Mouse (Mus musculus) forebrain, embryonic 16.5 days (tissue): ENCODE results near the gene Shroom3. TPM values are rescaled to one million over a fixed set of nuclear protein-coding genes. Genes with fewer than 3 reads are reported as not detected.

Experiments used
- ATAC-seq: fragments of 200-750 bp; cut with Nextera tagmentation; 2 replicates; pipeline ENCODE4 v1.8.0; 2017; ENCODE audit warnings: mild to moderate bottlenecking, moderate library complexity
- H3K27ac ChIP-seq: fragments of 300-500 bp; sonication (generic); 2 replicates; pipeline ENCODE4 v1.5.1; 2014; ENCODE audit warnings: low read length, control low read depth
- H3K27me3 ChIP-seq: fragments of 300-500 bp; sonication (generic); replicated peaks from 2 replicates; pipeline ENCODE4 v1.6.1; 2014; ENCODE audit warnings: low read length; ENCODE audit not compliant: control insufficient read depth, insufficient read depth
- H3K36me3 ChIP-seq: fragments of 300-500 bp; sonication (generic); 2 replicates; pipeline ENCODE4 v1.6.1; 2014; ENCODE audit not compliant: control insufficient read depth, insufficient read depth
- H3K4me1 ChIP-seq: fragments of 300-500 bp; sonication (generic); replicated peaks from 2 replicates; pipeline ENCODE4 v1.6.1; 2014; ENCODE audit warnings: low read length; ENCODE audit not compliant: control insufficient read depth, insufficient read depth
- H3K4me2 ChIP-seq: fragments of 300-500 bp; sonication (generic); 2 replicates; pipeline ENCODE4 v1.6.1; 2014; ENCODE audit warnings: mild to moderate bottlenecking, low read length, control low read depth
- H3K4me3 ChIP-seq: fragments of 300-500 bp; sonication (generic); replicated peaks from 2 replicates; pipeline ENCODE4 v1.5.1; 2014; ENCODE audit warnings: mild to moderate bottlenecking, low read length, control low read depth
- H3K9ac ChIP-seq: fragments of 300-500 bp; sonication (generic); replicated peaks from 2 replicates; pipeline ENCODE4 v1.6.1; 2014; ENCODE audit warnings: low read depth, low read length, control low read depth
- H3K9me3 ChIP-seq: fragments of 300-500 bp; sonication (generic); 2 replicates; pipeline ENCODE4 v1.6.1; 2016; ENCODE audit warnings: low read length; ENCODE audit not compliant: control insufficient read depth
- WGBS: fragments of 180-500 bp; shearing (Covaris S2); extraction: QIAGEN DNeasy Blood & Tissue Kit; methylation state at CpG from one replicate; pipeline ENCODE4 v1.1.7; 2014; 5-methylcytosine and 5-hydroxymethylcytosine counted together
- polyA plus RNA-seq: library from polyadenylated mRNA; unstranded; fragments of >200 nt; fragmentation: Nextera tagmentation; extraction: Ambion mirVana; gene quantifications from 2 replicates; pipeline ENCODE4 v1.2.1, GENCODE M21; 2015

Shroom3 gene
- polyA plus RNA-seq, 1 experiment from 2014 or later, result 1.4 TPM

- peak overlapping the region; percentile 55 for H3K4me3 ChIP-seq
- peaks cover 6% of the 10 kb centered on the region for H3K4me1 ChIP-seq
- no peaks in the 10 kb centered on the region for H3K36me3 ChIP-seq
- H3K9me3 ChIP-seq, result no peaks in the 10 kb centered on the region
- no peak overlapping the region for H3K27ac ChIP-seq
- peak overlapping the region; percentile 51 for H3K9ac ChIP-seq
- H3K27me3 ChIP-seq, result no peaks in the 10 kb centered on the region
- H3K4me2 ChIP-seq, result peak overlapping the region; percentile 72
- WGBS, result 2% methylated on average over 9 of the region's 9 CpGs
- ATAC-seq, result no peak
These were observed 7.7 kb upstream of the Shroom3 start for GRCm38 (mm10) chr5:92675574-92675920.

DNA sequence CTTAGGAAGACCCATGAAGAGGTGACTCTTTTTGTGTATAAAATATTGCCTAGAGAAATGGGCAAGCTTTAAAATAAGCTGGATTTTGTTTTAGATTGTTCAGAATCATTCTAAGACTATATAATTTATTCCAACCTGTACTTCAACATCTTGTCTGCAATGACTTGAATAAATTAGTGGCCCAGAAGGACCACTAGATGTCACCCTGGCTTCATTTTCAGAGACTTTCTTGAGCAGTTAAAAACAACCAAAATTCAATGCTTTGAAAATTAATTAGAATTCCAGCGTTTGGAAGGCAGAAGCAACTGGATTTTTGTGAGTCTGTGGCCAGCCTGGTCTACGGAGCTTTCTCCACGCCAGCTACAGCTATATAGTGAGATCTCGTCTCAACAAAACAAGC, 3.8 kb upstream of the Shroom3 start:
- Histone ChIP-seq H3K36me3 (no peaks in the 10 kb centered on the region), H3K9ac (no peak overlapping the region), H3K27ac (no peak overlapping the region), H3K9me3 (no peaks in the 10 kb centered on the region), H3K4me3 (no peak overlapping the region), H3K27me3 (no peaks in the 10 kb centered on the region), H3K4me1 (peaks cover 9% of the 10 kb centered on the region), H3K4me2 (no peak overlapping the region)
- WGBS, result 22% methylated on average over 4 of the region's 4 CpGs
- ATAC-seq, result peak; percentile 22; the same call in 1 of the 2 replicates

DNA sequence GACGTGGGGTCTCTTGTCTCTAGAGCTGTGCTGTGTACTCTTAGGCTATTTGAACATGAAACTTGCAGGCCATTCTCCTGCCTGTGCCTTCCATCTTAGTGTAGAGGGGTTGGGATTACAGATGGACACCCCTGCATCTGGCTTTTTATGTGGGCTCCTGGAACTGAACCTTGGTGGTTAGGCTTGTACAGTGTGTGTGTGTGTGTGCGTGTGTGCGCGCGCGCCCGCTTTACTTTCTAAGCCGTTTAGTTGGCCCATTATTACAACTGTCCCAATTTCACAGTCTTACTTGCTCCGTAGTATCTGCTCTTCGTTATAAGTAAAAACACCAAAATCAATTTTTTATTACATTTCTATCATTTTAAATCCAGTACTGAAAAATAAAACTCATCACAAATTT, 1.4 kb upstream of the Shroom3 start:
- Histone ChIP-seq H3K4me3 (no peak overlapping the region), H3K9ac (no peak overlapping the region), H3K27ac (no peak overlapping the region), H3K36me3 (no peaks in the 10 kb centered on the region), H3K4me1 (peaks cover 3% of the 10 kb centered on the region), H3K27me3 (no peaks in the 10 kb centered on the region), H3K4me2 (no peak overlapping the region), H3K9me3 (no peaks in the 10 kb centered on the region)
- WGBS, result 77% methylated on average over 10 of the region's 10 CpGs
- no peak for ATAC-seq

- peak overlapping the region; percentile 68 for H3K27ac ChIP-seq
- no peaks in the 10 kb centered on the region for H3K27me3 ChIP-seq
- H3K4me1 ChIP-seq, result peaks cover 3% of the 10 kb centered on the region
- peak; percentile 67 for ATAC-seq
- H3K4me3 ChIP-seq, result peak overlapping the region; percentile 61
- H3K36me3 ChIP-seq, result no peaks in the 10 kb centered on the region
- no peaks in the 10 kb centered on the region for H3K9me3 ChIP-seq
- WGBS, result under 1% methylated on average over 39 of the region's 39 CpGs
- H3K4me2 ChIP-seq, result peak overlapping the region; percentile 88
- peak overlapping the region; percentile 65 for H3K9ac ChIP-seq
These were observed 450 bp upstream of the Shroom3 start for GRCm38 (mm10) chr5:92682621-92683348.

GRCm38 (mm10) chr5:92683871-92684475, 738 bp downstream of the Shroom3 start:
- peak overlapping the region; percentile 88 for H3K4me2 ChIP-seq
- no peak overlapping the region for H3K9ac ChIP-seq
- WGBS, result 10% methylated on average over 9 of the region's 9 CpGs

DNA sequence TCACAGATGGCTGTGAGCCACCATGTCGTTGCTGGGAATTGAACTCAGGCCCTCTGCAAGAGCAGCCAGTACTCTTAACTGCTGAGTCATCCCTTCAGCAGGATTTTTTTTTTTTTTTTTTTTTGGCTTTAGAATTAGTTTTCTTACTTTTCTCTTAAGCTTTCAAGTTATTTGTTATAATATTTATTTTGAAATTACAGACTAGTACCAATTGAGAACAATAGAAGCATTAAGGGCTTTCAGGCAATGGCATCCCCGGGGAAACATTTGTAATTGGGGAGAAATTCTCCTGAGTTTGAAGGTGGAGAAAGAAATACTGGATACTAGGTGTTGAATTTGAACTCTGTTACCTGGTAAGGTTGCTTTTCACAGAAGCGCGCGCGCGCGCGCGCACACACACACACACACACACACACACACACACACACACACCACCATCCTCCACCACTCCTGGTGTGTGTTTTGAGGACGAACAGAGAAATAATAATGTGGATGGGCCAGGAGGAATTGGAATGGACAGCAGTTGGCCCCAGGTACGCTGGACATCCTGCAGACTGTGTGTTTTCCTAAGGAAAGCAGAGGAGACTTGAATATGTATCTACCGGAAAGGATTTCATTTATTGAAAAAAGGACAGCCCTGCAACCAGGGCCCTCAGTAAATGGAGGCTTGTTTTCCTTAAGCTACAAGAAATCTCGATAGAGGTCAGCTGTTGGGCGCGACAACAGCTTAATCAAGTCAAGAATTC, 1.7 kb downstream of the Shroom3 start:
- no peaks in the 10 kb centered on the region for H3K9me3 ChIP-seq
- no peaks in the 10 kb centered on the region for H3K27me3 ChIP-seq
- no peak overlapping the region for H3K4me3 ChIP-seq
- no peak overlapping the region for H3K27ac ChIP-seq
- H3K4me1 ChIP-seq, result peaks cover 3% of the 10 kb centered on the region
- H3K9ac ChIP-seq, result no peak overlapping the region
- no peaks in the 10 kb centered on the region for H3K36me3 ChIP-seq
- 84% methylated on average over 16 of the region's 16 CpGs for WGBS
- H3K4me2 ChIP-seq, result no peak overlapping the region
- ATAC-seq, result no peak

More at GRCm38 (mm10) chr5:92683871-92684475, 738 bp downstream of the Shroom3 start:
- Histone ChIP-seq H3K9me3 (no peaks in the 10 kb centered on the region), H3K27me3 (no peaks in the 10 kb centered on the region), H3K4me3 (peak overlapping the region; percentile 61), H3K36me3 (no peaks in the 10 kb centered on the region), H3K27ac (no peak overlapping the region), H3K4me1 (peaks cover 3% of the 10 kb centered on the region)
- ATAC-seq, result no peak

DNA sequence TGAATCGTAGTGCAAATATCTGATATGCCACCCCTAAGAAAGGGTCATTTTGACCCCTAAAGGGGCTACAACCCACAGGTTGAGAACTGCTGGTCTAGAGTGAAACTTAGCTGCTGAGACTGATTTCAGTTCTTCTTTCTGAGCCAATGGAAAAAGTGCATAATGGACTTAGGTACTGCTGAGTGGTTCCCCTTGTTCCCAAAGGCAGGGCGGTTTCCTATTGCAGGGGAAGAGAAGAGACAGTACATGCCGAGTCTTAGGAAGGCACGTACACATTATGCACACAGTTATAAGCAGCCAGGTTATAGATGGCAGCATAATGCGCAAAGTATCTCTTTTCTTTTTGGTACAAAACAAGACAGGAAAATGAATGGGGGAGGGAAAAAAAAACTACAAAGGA, 4.9 kb downstream of the Shroom3 start:
- Histone ChIP-seq H3K9me3 (no peaks in the 10 kb centered on the region), H3K4me1 (no peaks in the 10 kb centered on the region), H3K27ac (no peak overlapping the region), H3K36me3 (no peaks in the 10 kb centered on the region), H3K27me3 (no peaks in the 10 kb centered on the region), H3K9ac (no peak overlapping the region), H3K4me3 (no peak overlapping the region), H3K4me2 (no peak overlapping the region)
- ATAC-seq, result no peak
- 77% methylated on average over 5 of the region's 5 CpGs for WGBS

DNA sequence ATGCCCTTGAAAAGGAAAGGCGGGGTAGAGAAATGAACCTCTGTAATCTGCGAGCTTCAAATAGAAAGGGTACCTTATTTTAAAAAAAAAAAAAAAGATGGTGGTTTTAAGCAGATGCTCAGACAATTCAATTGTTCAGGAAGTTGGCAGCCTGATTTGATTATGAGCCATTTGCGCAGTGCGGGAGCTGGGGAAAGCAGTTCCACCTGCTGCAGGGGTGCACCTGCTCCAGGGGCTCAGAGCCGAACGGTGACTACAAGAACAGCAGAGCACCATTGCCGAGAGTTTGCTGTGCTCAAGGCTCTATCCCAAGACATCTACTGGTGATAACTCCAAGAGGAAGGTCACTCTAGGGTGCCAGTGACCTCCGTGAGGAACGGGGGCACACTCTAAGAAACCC, 5.3 kb downstream of the Shroom3 start:
- H3K9ac ChIP-seq, result no peak overlapping the region
- H3K27me3 ChIP-seq, result no peaks in the 10 kb centered on the region
- H3K4me1 ChIP-seq, result no peaks in the 10 kb centered on the region
- H3K4me2 ChIP-seq, result no peak overlapping the region
- 86% methylated on average over 9 of the region's 9 CpGs for WGBS
- no peak overlapping the region for H3K4me3 ChIP-seq
- H3K9me3 ChIP-seq, result no peaks in the 10 kb centered on the region
- no peaks in the 10 kb centered on the region for H3K36me3 ChIP-seq
- 0 out of 2 replicates have a peak, but pooled peaks have one; percentile 27 for ATAC-seq
- H3K27ac ChIP-seq, result no peak overlapping the region

DNA sequence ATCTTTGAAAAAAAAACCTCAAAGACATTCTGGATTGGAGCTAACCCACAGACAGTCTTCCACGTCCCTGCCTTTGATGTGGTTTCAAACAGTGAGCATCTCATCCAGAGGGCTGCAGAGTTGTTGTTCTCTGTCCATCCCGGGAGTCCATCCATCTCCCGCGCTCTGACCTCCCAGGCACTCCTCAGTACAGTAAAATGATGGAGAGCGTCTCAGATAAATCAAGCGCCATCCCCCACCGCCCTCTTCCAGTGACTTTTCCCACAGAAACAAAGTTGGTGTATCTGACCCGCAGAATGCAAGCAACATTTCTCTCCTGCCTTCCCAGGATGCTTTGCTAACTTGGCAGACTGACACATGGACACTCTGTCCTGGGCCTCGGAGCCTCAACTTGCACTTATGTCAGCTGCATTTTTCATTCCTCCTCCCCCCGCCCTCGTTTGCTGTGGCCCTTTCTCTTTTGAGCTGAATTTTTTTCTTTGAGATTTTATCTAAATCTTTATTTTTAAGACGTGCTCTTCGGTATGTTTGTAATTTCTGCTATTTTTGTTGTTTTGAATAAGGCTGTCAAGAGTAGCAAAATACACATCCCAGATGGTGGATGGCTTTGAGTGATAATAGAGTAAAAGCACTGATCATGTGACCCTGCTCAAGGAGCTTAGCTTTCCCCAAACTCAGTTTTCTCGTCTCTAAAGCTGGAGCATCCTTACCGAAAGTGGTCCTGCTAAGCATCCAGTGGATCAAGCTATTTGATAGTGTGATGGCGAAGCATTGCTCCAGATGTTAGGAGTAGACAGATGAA, 9.2 kb downstream of the Shroom3 start:
- H3K9ac ChIP-seq, result no peak overlapping the region
- ATAC-seq, result no peak
- H3K27me3 ChIP-seq, result no peaks in the 10 kb centered on the region
- 74% methylated on average over 16 of the region's 16 CpGs for WGBS
- no peak overlapping the region for H3K4me2 ChIP-seq
- no peaks in the 10 kb centered on the region for H3K36me3 ChIP-seq
- peaks cover 6% of the 10 kb centered on the region for H3K4me1 ChIP-seq
- peaks cover 2% of the 10 kb centered on the region; the same call in 1 of the 2 replicates for H3K9me3 ChIP-seq
- H3K4me3 ChIP-seq, result no peak overlapping the region
- H3K27ac ChIP-seq, result no peak overlapping the region
